Mouse (Mus musculus): ENCODE measurements around the gene Rgl2.

Gene Rgl2

GRCm38 (mm10) chr17:33951021-33951946 is 21.9 kb downstream of the Rgl2 start, which contains the start of gene B3galt4:
Gene B3galt4, minus strand, starts transcription at chr17:33951488.
- DNase-seq: peak; percentile 72 to 79

- peak in 1 of 2 experiments; percentile 3 for DNase-seq
Observed at GRCm38 (mm10) chr17:33952015-33952414, 22.7 kb downstream of the Rgl2 start.

- no peak for DNase-seq
Observed at GRCm38 (mm10) chr17:33952879-33953278, 23.5 kb downstream of the Rgl2 start.

GRCm38 (mm10) chr17:33953310-33953709 is 24.0 kb downstream of the Rgl2 start:
- no peak for DNase-seq

GRCm38 (mm10) chr17:33953961-33954565 is 24.7 kb downstream of the Rgl2 start:
- no peak for DNase-seq

- peak; percentile 3 to 44 for DNase-seq
Observed at GRCm38 (mm10) chr17:33954646-33955554, 25.6 kb downstream of the Rgl2 start.

GRCm38 (mm10) chr17:33955555-33956214 is 26.3 kb downstream of the Rgl2 start, which contains the start of the genes Vps52 and Rps18:
Gene Vps52, plus strand, starts transcription at chr17:33955812.
Gene Rps18, minus strand, starts transcription at chr17:33956001.
- peak; percentile 97 to 98 for DNase-seq

GRCm38 (mm10) chr17:33956336-33956735 is 27.0 kb downstream of the Rgl2 start:
- no peak for DNase-seq

GRCm38 (mm10) chr17:33957493-33957892 is 28.1 kb downstream of the Rgl2 start:
- DNase-seq: no peak

- DNase-seq: no peak
Observed at GRCm38 (mm10) chr17:33958451-33958850, 29.1 kb downstream of the Rgl2 start.

GRCm38 (mm10) chr17:33959135-33959534 is 29.8 kb downstream of the Rgl2 start:
- DNase-seq: no peak

GRCm38 (mm10) chr17:33959948-33960347 is 30.6 kb downstream of the Rgl2 start:
- no peak for DNase-seq

GRCm38 (mm10) chr17:33962876-33963275 is 33.5 kb downstream of the Rgl2 start:
- DNase-seq: no peak

- no peak for DNase-seq
Observed at GRCm38 (mm10) chr17:33965082-33965845, 35.9 kb downstream of the Rgl2 start.

GRCm38 (mm10) chr17:33965846-33966550 is 36.7 kb downstream of the Rgl2 start:
- no peak for DNase-seq

GRCm38 (mm10) chr17:33968489-33968888 is 39.1 kb downstream of the Rgl2 start:
- peak; percentile 75 to 79 for DNase-seq

- DNase-seq: peak in 1 of 2 experiments; percentile 42
Observed at GRCm38 (mm10) chr17:33968927-33969326, 39.6 kb downstream of the Rgl2 start.

GRCm38 (mm10) chr17:33969394-33969793 is 40.1 kb downstream of the Rgl2 start:
- no peak for DNase-seq

GRCm38 (mm10) chr17:33972691-33973090 is 43.3 kb downstream of the Rgl2 start:
- no peak for DNase-seq

- DNase-seq: no peak
Observed at GRCm38 (mm10) chr17:33973572-33973971, 44.2 kb downstream of the Rgl2 start.

Data from lung, adult 18-20 months (tissue).